Mouse (Mus musculus) CD8-positive naive resting alpha-beta T cell, adult 2 months (primary cell): ENCODE data around the gene Mrps22.

Source experiments
- DNase-seq, 2 experiments: peaks; one replicate each; pipeline ENCODE4 v3.0.0; 2022; ENCODE audit warnings: low read depth in 2 of 2, low spot score in 2 of 2

Gene Mrps22

GRCm38 (mm10) chr9:98601156-98601836 lies at the start of gene Mrps22:
TSS of gene Mrps22 (minus strand) at chr9:98601660.
- peak; percentile 69 to 77 for DNase-seq

DNA sequence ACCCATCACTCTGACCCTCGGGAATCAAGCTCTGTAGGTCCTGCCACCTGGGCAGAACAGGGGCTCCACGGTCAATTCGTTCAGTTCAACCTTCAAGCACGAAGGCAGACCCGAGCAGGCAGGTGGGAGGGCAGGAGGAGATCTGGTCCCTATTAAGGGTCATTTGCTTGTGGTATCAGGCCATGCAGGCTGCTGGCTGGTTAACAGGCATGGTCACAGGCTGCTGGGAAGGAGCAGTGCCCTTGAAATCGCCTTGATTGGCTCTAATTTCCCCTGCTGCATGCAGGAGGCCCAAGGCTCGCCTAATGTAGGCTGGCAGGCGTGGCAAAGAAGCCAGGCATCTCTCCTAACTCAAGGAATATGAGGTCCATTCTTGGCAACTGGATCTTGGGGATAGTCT lies 49.1 kb upstream of the Mrps22 start:
- no peak for DNase-seq

GRCm38 (mm10) chr9:98647418-98647817 lies 46.0 kb upstream of the Mrps22 start:
- no peak for DNase-seq

- no peak for DNase-seq
These were observed 44.3 kb upstream of the Mrps22 start for GRCm38 (mm10) chr9:98645750-98646149.

DNA sequence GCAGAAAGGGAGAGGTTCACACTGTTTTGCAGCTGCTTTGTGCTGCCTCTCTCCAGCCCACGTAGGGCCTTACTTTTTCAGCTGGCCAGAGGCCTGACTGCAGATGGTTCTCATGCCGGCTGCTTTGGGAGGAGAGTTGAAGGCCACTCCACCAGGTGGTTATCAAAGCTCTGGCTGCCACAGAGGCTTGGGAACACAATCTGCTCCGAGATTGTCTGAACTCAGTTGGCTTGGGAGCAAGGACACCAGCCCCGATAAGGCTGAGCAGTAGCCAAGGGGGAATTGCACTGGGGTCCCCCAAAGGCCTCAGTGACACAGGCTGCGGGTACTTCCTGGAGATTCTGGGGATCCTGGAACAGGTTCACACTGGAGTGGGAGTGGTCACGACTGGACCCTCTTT lies 40.7 kb upstream of the Mrps22 start:
- no peak for DNase-seq

DNA sequence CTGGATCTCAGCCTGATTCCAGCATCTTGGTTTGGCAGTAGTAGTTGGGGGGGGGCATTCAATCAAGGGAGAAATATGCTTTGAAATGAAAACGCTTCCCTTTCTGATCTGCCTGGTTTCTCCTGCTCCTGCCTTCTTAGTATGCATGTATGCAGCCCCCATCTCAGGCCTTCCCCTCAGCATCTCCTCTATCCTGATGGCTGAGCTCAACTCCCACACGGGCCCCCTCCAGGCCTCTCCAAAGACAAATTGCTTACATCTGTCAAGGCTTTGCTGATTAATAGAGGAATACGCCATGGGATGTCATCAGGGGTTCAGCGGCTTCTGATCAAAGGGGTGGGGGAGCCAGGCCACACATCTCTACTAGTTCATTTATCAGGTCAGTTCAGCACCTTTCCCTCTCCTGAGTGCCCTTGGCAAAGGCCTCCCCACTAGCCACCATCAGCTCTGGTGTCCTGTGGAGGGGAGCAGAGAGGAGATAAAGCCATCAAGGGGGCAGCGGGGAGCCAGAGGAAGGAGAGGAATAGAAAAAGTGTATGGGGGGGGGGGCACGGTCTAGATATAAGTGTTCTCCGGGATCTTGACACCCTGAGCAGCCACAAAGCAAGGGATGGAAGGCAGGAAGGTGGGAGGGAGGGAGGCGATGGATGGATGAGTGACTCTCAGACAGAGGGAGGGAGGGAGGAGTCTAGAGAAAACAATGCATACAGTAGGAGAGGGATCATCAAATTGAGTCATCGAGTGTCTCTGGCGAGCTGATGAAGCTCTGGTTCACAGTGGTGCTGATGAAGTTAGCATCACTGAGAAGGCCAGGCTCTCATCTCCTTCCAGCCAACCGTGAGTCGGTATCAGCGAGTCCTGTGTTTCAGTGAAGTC lies 32.1 kb upstream of the Mrps22 start:
- no peak for DNase-seq

- DNase-seq = no peak
These were observed 27.0 kb upstream of the Mrps22 start for GRCm38 (mm10) chr9:98628480-98628879.

GRCm38 (mm10) chr9:98604896-98605295 lies 3.4 kb upstream of the Mrps22 start:
- DNase-seq = no peak

GRCm38 (mm10) chr9:98601837-98602359 lies 438 bp upstream of the Mrps22 start:
- DNase-seq = no peak

GRCm38 (mm10) chr9:98600094-98600493 lies 1.4 kb downstream of the Mrps22 start:
- no peak for DNase-seq

- DNase-seq = no peak
These were observed 17.6 kb downstream of the Mrps22 start for GRCm38 (mm10) chr9:98583852-98584251.

GRCm38 (mm10) chr9:98563137-98564126 lies 38.0 kb downstream of the Mrps22 start, which contains the start of gene Copb2:
TSS of gene Copb2 (plus strand) at chr9:98563721.
- peak; percentile 97 to 99 for DNase-seq

DNA sequence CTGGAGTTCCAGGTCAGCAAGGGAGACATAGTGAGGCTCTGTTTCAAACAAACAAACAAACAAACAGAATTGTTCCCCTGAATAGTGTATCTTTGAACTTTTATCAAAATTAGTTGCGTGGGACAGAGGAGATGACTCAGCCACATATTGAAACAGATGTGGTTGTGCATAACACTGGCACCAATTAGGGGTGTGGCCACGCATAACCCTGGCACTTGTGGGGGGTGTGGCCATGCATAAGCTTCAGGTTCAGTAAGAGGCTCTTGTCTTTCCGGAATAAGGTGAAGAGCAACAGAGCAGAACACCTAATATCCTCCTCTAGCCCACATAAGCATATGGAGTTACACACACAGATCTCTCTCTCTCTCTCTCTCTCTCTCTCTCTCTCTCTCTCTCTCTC lies 57.4 kb downstream of the Mrps22 start:
- no peak for DNase-seq
